Mouse (Mus musculus) myocyte (in vitro differentiated cells): ENCODE results near the gene Kcnk15. TPM values are rescaled to one million over a fixed set of nuclear protein-coding genes. Genes with fewer than 3 reads are reported as not detected.

Experiments used
- H3K27me3 ChIP-seq: one replicate; pipeline ENCODE4 v1.6.1; 2011; ENCODE audit not compliant: control insufficient read depth, insufficient read depth, insufficient read length
- H3K36me3 ChIP-seq: one replicate; pipeline ENCODE4 v1.6.1; 2011; ENCODE audit not compliant: control insufficient read depth, insufficient read depth
- H3K4me2 ChIP-seq: one replicate; pipeline ENCODE4 v1.6.1; 2011; ENCODE audit warnings: low read depth, control low read depth
- H3K4me3 ChIP-seq: one replicate; pipeline ENCODE4 v1.5.1; 2011; ENCODE audit warnings: mild to moderate bottlenecking, control low read depth, moderate library complexity
- H3K79me2 ChIP-seq: one replicate; pipeline ENCODE4 v1.6.1; 2011; ENCODE audit not compliant: control insufficient read depth, insufficient read depth
- H3ac ChIP-seq: one replicate; pipeline ENCODE4 v1.6.1; 2011; ENCODE audit not compliant: control insufficient read depth, insufficient read length
- CEBPB ChIP-seq: IDR thresholded peaks from 2 replicates; pipeline ENCODE4 v1.6.1; 2011; ENCODE audit warnings: mild to moderate bottlenecking, moderate library complexity; ENCODE audit not compliant: poor library complexity, insufficient read depth, severe bottlenecking
- E2F4 ChIP-seq: IDR thresholded peaks from one replicate; pipeline ENCODE4 v1.6.1; 2011; ENCODE audit warnings: mild to moderate bottlenecking, control low read depth, moderate library complexity; ENCODE audit not compliant: insufficient read depth
- MAX ChIP-seq: IDR thresholded peaks from one replicate; pipeline ENCODE4 v1.6.1; 2011; ENCODE audit warnings: low read depth, mild to moderate bottlenecking, control low read depth
- MYOD1 ChIP-seq, 3 experiments: IDR thresholded peaks; one replicate each; pipeline ENCODE4 v1.6.1; 2011; ENCODE audit warnings: control low read depth in 2 of 3, low read depth in 2 of 3, mild to moderate bottlenecking in 2 of 3, moderate library complexity in 1 of 3; ENCODE audit not compliant: insufficient read length in 2 of 3, control insufficient read depth in 1 of 3
- MYOG ChIP-seq, 3 experiments: IDR thresholded peaks; one replicate each; pipeline ENCODE4 v1.6.1; 2011; ENCODE audit warnings: control low read depth in 2 of 3, low read depth in 2 of 3, mild to moderate bottlenecking in 2 of 3; ENCODE audit not compliant: insufficient read length in 2 of 3, control insufficient read depth in 1 of 3, insufficient read depth in 1 of 3
- POLR2A ChIP-seq: IDR thresholded peaks from one replicate; pipeline ENCODE4 v1.6.1; 2011; ENCODE audit warnings: low read depth, mild to moderate bottlenecking, control low read depth, moderate library complexity; ENCODE audit not compliant: insufficient read length
- POLR2AphosphoS2 ChIP-seq: IDR thresholded peaks from one replicate; pipeline ENCODE4 v1.6.1; 2011; ENCODE audit warnings: low read depth, control low read depth; ENCODE audit not compliant: insufficient read length
- REST ChIP-seq: IDR thresholded peaks from one replicate; pipeline ENCODE4 v1.6.1; 2011; ENCODE audit warnings: mild to moderate bottlenecking, control low read depth, moderate library complexity; ENCODE audit not compliant: insufficient read depth, insufficient read length
- SRF ChIP-seq: IDR thresholded peaks from one replicate; pipeline ENCODE4 v1.6.1; 2011; ENCODE audit warnings: low read depth; ENCODE audit not compliant: control insufficient read depth, insufficient read length
- TCF12 ChIP-seq: IDR thresholded peaks from one replicate; pipeline ENCODE4 v1.6.1; 2011; ENCODE audit warnings: mild to moderate bottlenecking, control low read depth; ENCODE audit not compliant: poor library complexity, insufficient read depth, severe bottlenecking
- TCF3 ChIP-seq: IDR thresholded peaks from one replicate; pipeline ENCODE4 v1.6.1; 2011; ENCODE audit warnings: low read depth, control low read depth; ENCODE audit not compliant: insufficient read length
- USF1 ChIP-seq: IDR thresholded peaks from one replicate; pipeline ENCODE4 v1.6.1; 2011; ENCODE audit warnings: low read depth, mild to moderate bottlenecking, control low read depth, moderate library complexity
- polyA plus RNA-seq: library from polyadenylated mRNA; unstranded; fragments of >200 nt; fragmentation: generic; extraction: Trizol; gene quantifications from one replicate; pipeline ENCODE4 v1.2.1, GENCODE M21; 2012; ENCODE audit warnings: missing spikeins

The Kcnk15 gene
- polyA plus RNA-seq, 1 experiment: not detected

DNA sequence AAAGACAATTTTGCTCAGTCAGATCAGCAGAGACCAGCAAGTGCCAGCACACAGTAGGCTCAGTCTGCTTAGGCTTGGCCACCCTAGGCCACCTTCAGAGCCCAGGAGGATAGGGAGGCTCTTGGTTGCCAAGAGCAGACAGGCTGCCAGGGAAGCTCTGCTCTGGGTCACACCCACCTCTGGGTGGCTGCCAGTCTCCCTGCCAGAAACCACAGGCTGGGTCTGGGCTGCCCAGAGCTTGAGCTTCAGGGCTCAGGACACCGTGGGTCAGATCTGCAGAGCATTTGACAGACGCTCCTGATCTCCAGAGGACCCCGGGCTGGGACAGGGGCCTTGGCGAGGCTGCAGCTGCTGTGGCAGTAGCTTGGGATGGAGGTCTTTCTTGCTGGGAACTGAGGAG lies 32.8 kb upstream of the Kcnk15 start, which contains the start of gene Ccn5:
Ccn5 (plus strand) TSS at position 255 of the 400 bp plus-strand sequence.
- H3K79me2 ChIP-seq: no peaks in the 10 kb centered on the region
- peak within 1 kb of the TSS; percentile 53 for H3K4me2 ChIP-seq
- H3K4me3 ChIP-seq: no peak within 1 kb of the TSS
- no peaks in the 10 kb centered on the region for H3K36me3 ChIP-seq
- H3K27me3 ChIP-seq: no peaks in the 10 kb centered on the region
- H3ac ChIP-seq: no peak within 1 kb of the TSS
- no peak for TF ChIP-seq TCF12
- no peak for TF ChIP-seq MAX
- TF ChIP-seq E2F4: no peak
- no peak for TF ChIP-seq MYOD1 (IDR thresholded peaks at IDR 0.05; ENCODE audit: control insufficient read depth in 1 of 3, insufficient read length in 2 of 3, low read depth in 2 of 3)
- no peak for TF ChIP-seq POLR2A
- no peak for TF ChIP-seq POLR2AphosphoS2
- no peak for TF ChIP-seq MYOG (IDR thresholded peaks at IDR 0.05; ENCODE audit: control insufficient read depth in 1 of 3, insufficient read depth in 1 of 3, insufficient read length in 2 of 3, low read depth in 2 of 3)
- TF ChIP-seq REST: no peak
- TF ChIP-seq CEBPB: no peak
- TF ChIP-seq SRF: no peak
- no peak for TF ChIP-seq TCF3
- no peak for TF ChIP-seq USF1

DNA sequence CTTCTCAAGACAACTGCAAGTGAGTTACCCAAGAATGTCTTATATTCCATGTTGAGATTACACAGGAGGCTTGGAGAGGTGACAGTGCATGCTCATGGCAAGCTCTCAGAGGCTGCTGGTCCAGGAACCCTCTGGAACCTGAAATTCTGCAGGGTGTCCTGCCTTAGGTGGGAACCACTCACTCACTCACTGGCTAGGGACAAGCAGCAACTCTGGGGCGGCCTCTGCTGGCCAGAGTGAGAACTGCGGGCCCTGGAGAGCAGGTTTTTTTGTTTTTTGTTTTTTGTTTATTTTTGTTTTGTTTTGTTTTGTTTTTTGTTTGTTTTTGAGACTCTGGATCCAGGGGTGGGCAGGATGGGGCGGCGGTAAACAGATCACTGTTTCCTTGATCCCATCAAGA lies 30.2 kb upstream of the Kcnk15 start:
- Histone ChIP-seq H3K4me3 (no peak overlapping the region), H3K4me2 (no peak overlapping the region), H3K36me3 (no peaks in the 10 kb centered on the region), H3ac (no peak overlapping the region), H3K27me3 (no peaks in the 10 kb centered on the region), H3K79me2 (no peaks in the 10 kb centered on the region)
- TF ChIP-seq POLR2A (no peak), MAX (no peak)

GRCm38 (mm10) chr2:163823771-163824170 lies 29.7 kb upstream of the Kcnk15 start:
- Histone ChIP-seq H3K4me2 (no peak overlapping the region), H3K27me3 (no peaks in the 10 kb centered on the region), H3ac (no peak overlapping the region), H3K79me2 (no peaks in the 10 kb centered on the region), H3K4me3 (no peak overlapping the region), H3K36me3 (no peaks in the 10 kb centered on the region)
- TF ChIP-seq MAX (no peak), TCF3 (no peak), POLR2A (no peak), MYOD1 (IDR thresholded peaks at IDR 0.05; ENCODE audit: control insufficient read depth in 1 of 3, insufficient read length in 2 of 3, low read depth in 2 of 3) (no peak), USF1 (no peak), MYOG (IDR thresholded peaks at IDR 0.05; ENCODE audit: control insufficient read depth in 1 of 3, insufficient read depth in 1 of 3, insufficient read length in 2 of 3, low read depth in 2 of 3) (no peak), E2F4 (no peak)

- Histone ChIP-seq H3ac (no peak overlapping the region), H3K4me2 (no peak overlapping the region), H3K4me3 (no peak overlapping the region), H3K36me3 (no peaks in the 10 kb centered on the region), H3K27me3 (no peaks in the 10 kb centered on the region), H3K79me2 (no peaks in the 10 kb centered on the region)
- no peak for TF ChIP-seq E2F4
- peak in 1 of 3 experiments; percentile 18 for TF ChIP-seq MYOG (IDR thresholded peaks at IDR 0.05; ENCODE audit: control insufficient read depth in 1 of 3, insufficient read depth in 1 of 3, insufficient read length in 2 of 3, low read depth in 2 of 3)
These were observed 27.6 kb upstream of the Kcnk15 start for GRCm38 (mm10) chr2:163825861-163826260.

DNA sequence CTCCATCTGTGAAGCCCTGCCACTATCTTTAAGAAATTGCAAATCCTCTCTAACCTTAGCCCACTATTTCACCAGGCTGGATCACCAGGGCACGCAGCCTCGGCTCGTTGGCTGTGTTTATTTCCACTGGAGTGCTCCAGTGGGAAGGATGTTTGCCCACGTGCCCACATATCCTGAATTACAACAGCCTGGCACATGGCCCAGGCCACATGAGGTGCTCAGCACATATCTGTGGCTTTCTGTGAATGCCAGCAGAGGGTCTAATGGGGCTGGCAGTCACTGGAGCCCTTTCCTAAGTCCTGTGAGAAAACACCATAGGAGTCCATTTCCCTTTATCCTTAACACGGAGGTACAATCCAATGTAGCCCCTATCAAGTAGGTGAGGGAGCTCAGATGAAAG lies 27.0 kb upstream of the Kcnk15 start:
- Histone ChIP-seq H3ac (no peak overlapping the region), H3K4me2 (peak overlapping the region; percentile 0), H3K27me3 (no peaks in the 10 kb centered on the region), H3K79me2 (no peaks in the 10 kb centered on the region), H3K4me3 (no peak overlapping the region), H3K36me3 (no peaks in the 10 kb centered on the region)
- TF ChIP-seq MAX (no peak), MYOG (IDR thresholded peaks at IDR 0.05; ENCODE audit: control insufficient read depth in 1 of 3, insufficient read depth in 1 of 3, insufficient read length in 2 of 3, low read depth in 2 of 3) (peak in 1 of 3 experiments; percentile 26), MYOD1 (IDR thresholded peaks at IDR 0.05; ENCODE audit: control insufficient read depth in 1 of 3, insufficient read length in 2 of 3, low read depth in 2 of 3) (no peak), TCF3 (no peak), SRF (no peak), E2F4 (no peak), USF1 (peak; percentile 73), POLR2A (no peak), REST (no peak), CEBPB (no peak), TCF12 (no peak), POLR2AphosphoS2 (no peak)
